10 mouse cellular contexts compared by ENCODE assay signal in genomic region chr5:35035795-35036194, GRCm38 (mm10). TPM values are rescaled to one million over a fixed set of nuclear protein-coding genes. Genes with fewer than 3 reads are reported as not detected.
DNase-seq lines count a peak whose midpoint lies in the region; ATAC-seq and TF ChIP-seq lines count a peak whose summit lies in the region.
"Had no signal": no experiment of that assay in that cellular context is flagged by ENCODE, and none has a peak within 500 bp of the region (broad histone marks: within the 10 kb centered on the region; RNA-seq: fewer than 3 reads in every experiment).

No protein-coding gene starts in this region.

- DNase-seq in gastrocnemius, adult 2 months, result no peak
- no peak for DNase-seq in gastrocnemius, adult 8-10 months (ENCODE audit: low spot score in 2 of 2)
- DNase-seq in ZHBTc4 (ENCODE audit: low read depth, low spot score), result peak; percentile 49
- peak; percentile 57 for DNase-seq in liver, postnatal 0 days
- no peak for DNase-seq in urinary bladder, postnatal 4 days (ENCODE audit: low spot score in 2 of 2)
- DNase-seq in midbrain, postnatal 0 days (ENCODE audit: low spot score), result no peak
- no peak for DNase-seq in layer of hippocampus, adult 9-10 months (ENCODE audit: low spot score)
- DNase-seq: cerebellum, adult 18-20 months; lung, embryonic 14.5 days had no signal

- peak; percentile 47; the same call in 1 of the 2 replicates for ATAC-seq in heart, embryonic 13.5 days (ENCODE audit: extremely low read depth, insufficient number of reproducible peaks, low FRiP score, low TSS enrichment)
- peak; percentile 83 for ATAC-seq in liver, postnatal 0 days
- ATAC-seq in midbrain, postnatal 0 days (ENCODE audit: low FRiP score), result no peak

- H3K9ac ChIP-seq in heart, embryonic 13.5 days, result no peak overlapping the region
- H3K9ac ChIP-seq in liver, postnatal 0 days (replicated peaks), result no peak overlapping the region
- H3K9ac ChIP-seq in midbrain, postnatal 0 days (replicated peaks; ENCODE audit: low read length, poor library complexity, severe bottlenecking), result no peak overlapping the region
- H3K9ac ChIP-seq: lung, embryonic 14.5 days had no signal

- no peaks in the 10 kb centered on the region for H3K27me3 ChIP-seq in heart, embryonic 13.5 days (replicated peaks)
- H3K27me3 ChIP-seq in liver, postnatal 0 days (ENCODE audit: insufficient read depth, low read length), result no peaks in the 10 kb centered on the region
- H3K27me3 ChIP-seq in midbrain, postnatal 0 days (ENCODE audit: insufficient read depth, low read length), result no peaks in the 10 kb centered on the region

- no peaks in the 10 kb centered on the region for H3K9me3 ChIP-seq in heart, embryonic 13.5 days
- H3K9me3 ChIP-seq in liver, postnatal 0 days (ENCODE audit: low read length), result no peaks in the 10 kb centered on the region
- H3K9me3 ChIP-seq in midbrain, postnatal 0 days (ENCODE audit: low read length), result no peaks in the 10 kb centered on the region

- intact Hi-C loops in gastrocnemius, adult 2 months (cut with DNase I), result no loop called here

- peak; percentile 70 for TF ChIP-seq EP300 in liver, postnatal 0 days (IDR thresholded peaks at IDR 0.05; ENCODE audit: low read depth)

- no peak overlapping the region for H3K4me3 ChIP-seq in gastrocnemius, adult 2 months
- H3K4me3 ChIP-seq in heart, embryonic 13.5 days, result no peak overlapping the region
- H3K4me3 ChIP-seq in liver, postnatal 0 days (ENCODE audit: low read depth, low read length), result no peak overlapping the region
- H3K4me3 ChIP-seq in midbrain, postnatal 0 days (ENCODE audit: low read depth, low read length), result no peak overlapping the region

- no peak for TF ChIP-seq CTCF in gastrocnemius, adult 2 months (IDR thresholded peaks at IDR 0.05)
- TF ChIP-seq CTCF in liver, postnatal 0 days (IDR thresholded peaks at IDR 0.05; ENCODE audit: low read depth), result 0 out of 2 replicates have a peak, but pooled peaks have one; percentile 4
- TF ChIP-seq CTCF in midbrain, postnatal 0 days (IDR thresholded peaks at IDR 0.05), result no peak

- H3K4me1 ChIP-seq in heart, embryonic 13.5 days, result peaks cover 13% of the 10 kb centered on the region
- H3K4me1 ChIP-seq in liver, postnatal 0 days (ENCODE audit: insufficient read depth), result peaks cover 20% of the 10 kb centered on the region
- H3K4me1 ChIP-seq in midbrain, postnatal 0 days (ENCODE audit: insufficient read depth, low read length), result no peaks in the 10 kb centered on the region

- H3K27ac ChIP-seq in gastrocnemius, adult 2 months, result peak overlapping the region; percentile 69
- H3K27ac ChIP-seq in heart, embryonic 13.5 days (replicated peaks), result peak overlapping the region; percentile 69
- peak overlapping the region; percentile 66; the same call in 1 of the 2 replicates for H3K27ac ChIP-seq in liver, postnatal 0 days (ENCODE audit: low read depth)
- H3K27ac ChIP-seq in midbrain, postnatal 0 days (ENCODE audit: low read depth, low read length), result no peak overlapping the region

- H3K36me3 ChIP-seq in heart, embryonic 13.5 days, result peaks cover 40% of the 10 kb centered on the region
- H3K36me3 ChIP-seq in liver, postnatal 0 days (replicated peaks; ENCODE audit: insufficient read depth, low read length), result 0 out of 2 replicates have a peak, but pooled peaks cover 5% of the 10 kb centered on the region
- H3K36me3 ChIP-seq in midbrain, postnatal 0 days (ENCODE audit: insufficient read depth, low read length), result peaks cover 13% of the 10 kb centered on the region

- 43% methylated on average over 4 of the region's 4 CpGs for WGBS in heart, embryonic 13.5 days
- WGBS in liver, postnatal 0 days (ENCODE audit: insufficient replicate concordance), result 29% methylated on average over 4 of the region's 4 CpGs
- 77% methylated on average over 4 of the region's 4 CpGs for WGBS in midbrain, postnatal 0 days

- no peak overlapping the region for H3K4me2 ChIP-seq in heart, embryonic 13.5 days
- H3K4me2 ChIP-seq in liver, postnatal 0 days (ENCODE audit: low read depth, low read length), result no peak overlapping the region
- no peak overlapping the region for H3K4me2 ChIP-seq in midbrain, postnatal 0 days (ENCODE audit: low read depth, low read length, poor library complexity, severe bottlenecking)
- H3K4me2 ChIP-seq: lung, embryonic 14.5 days had no signal

RNA-seq across cellular contexts. Expression of gene Hgfac, which starts 5.5 kb away (rescaled TPM):
- under 1 TPM; 0.25 to 0.48 TPM for total RNA-seq in gastrocnemius, adult 2 months (2021)
- under 1 TPM in 1 of 4 experiments, not detected in 3; 0.45 TPM for total RNA-seq in gastrocnemius, adult 8-10 months (2022)
- 0.83 and 2.1 TPM in 2 replicates for polyA plus RNA-seq in heart, embryonic 13.5 days (2015; fragmentation: Nextera tagmentation; extraction: Ambion mirVana)
- 285 and 304 TPM in 2 replicates for polyA plus RNA-seq in liver, postnatal 0 days (2015; fragmentation: Nextera tagmentation; extraction: Ambion mirVana)
- 0.11 and 0.71 TPM in 2 replicates for total RNA-seq in midbrain, postnatal 0 days (2014; rRNA removed)
- polyA plus RNA-seq in midbrain, postnatal 0 days (2015; fragmentation: Nextera tagmentation; extraction: Ambion mirVana), result 0.23 TPM in 1 of 2 replicates, not detected in the other

RNA-seq across cellular contexts. Expression of gene Dok7, which starts 20.8 kb away (rescaled TPM):
- total RNA-seq in gastrocnemius, adult 2 months (2021), result 10 to 100 TPM; 21.8 to 31.9 TPM
- total RNA-seq in gastrocnemius, adult 8-10 months (2022), result 10 to 100 TPM; 15.8 to 22.5 (median 19.8) TPM
- 8.0 and 8.5 TPM in 2 replicates for polyA plus RNA-seq in heart, embryonic 13.5 days (2015; fragmentation: Nextera tagmentation; extraction: Ambion mirVana)
- 0.05 and 0.06 TPM in 2 replicates for polyA plus RNA-seq in liver, postnatal 0 days (2015; fragmentation: Nextera tagmentation; extraction: Ambion mirVana)
- total RNA-seq in midbrain, postnatal 0 days (2014; rRNA removed), result 22.1 and 25.1 TPM in 2 replicates
- polyA plus RNA-seq in midbrain, postnatal 0 days (2015; fragmentation: Nextera tagmentation; extraction: Ambion mirVana), result 10.8 and 11.1 TPM in 2 replicates

Comparison
In these comparisons a context has a peak if more than half of its experiments do, and no peak if none do; other contexts are left out.
1. DNase-seq: peak in ZHBTc4 (single experiment) and liver, postnatal 0 days (single experiment); none in gastrocnemius, adult 2 months (single experiment), gastrocnemius, adult 8-10 months (0 of 2), urinary bladder, postnatal 4 days (0 of 2), midbrain, postnatal 0 days (single experiment) and layer of hippocampus, adult 9-10 months (single experiment).